Mouse (Mus musculus) adrenal gland (tissue): ENCODE measurements around the gene L1td1.

ENCODE experiments used
- intact Hi-C: fragments of 180-260 bp; cut with DNase I; formaldehyde crosslinking; loops from one replicate; pipeline ENCODE4 v1.15.1; 2025

Gene L1td1

DNA sequence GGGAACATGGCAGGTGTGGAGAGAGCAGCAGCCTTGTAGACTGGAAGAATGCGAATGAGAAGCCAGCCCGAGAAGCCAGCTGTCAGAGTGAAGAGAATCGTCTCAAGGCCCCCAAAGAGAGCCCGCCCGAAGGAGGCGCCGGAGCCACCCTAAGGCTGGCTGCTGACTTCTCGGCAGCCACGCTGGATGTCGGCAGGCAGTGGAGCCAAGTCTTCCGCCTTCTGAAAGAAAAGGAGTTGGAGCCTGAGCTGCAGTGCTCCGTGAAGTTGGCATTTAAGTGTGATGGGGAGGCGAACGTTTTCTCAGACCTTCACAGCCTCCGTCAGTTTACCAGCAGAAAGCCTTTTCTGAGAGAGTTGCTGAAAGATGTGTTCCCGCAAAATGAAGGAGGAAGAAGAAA, 7.1 kb downstream of the L1td1 start:
- intact Hi-C loops = no loop called here

DNA sequence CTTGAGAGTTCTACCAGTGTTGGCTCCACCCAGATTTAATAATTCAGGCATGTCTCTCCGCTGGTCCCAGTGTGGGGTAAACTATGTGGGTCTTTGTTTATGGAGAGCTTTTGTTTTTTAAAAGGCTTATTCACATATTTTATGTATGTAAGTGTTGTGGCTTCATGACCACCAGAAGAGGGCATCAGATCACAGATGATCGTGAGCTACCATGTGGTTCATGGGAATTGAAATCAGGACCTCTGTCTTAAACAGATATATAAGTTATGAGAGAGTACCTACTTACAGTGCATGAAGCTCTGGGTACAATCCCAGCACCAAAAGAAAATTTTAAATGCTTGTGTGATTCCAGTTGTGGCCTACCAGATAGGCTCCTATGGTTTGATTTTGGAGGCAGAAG, 13.2 kb downstream of the L1td1 start:
- intact Hi-C loops = loop anchor here (2.0 kb wide), 1 partner anchor 147 kb away; no protein-coding TSS in a partner anchor

DNA sequence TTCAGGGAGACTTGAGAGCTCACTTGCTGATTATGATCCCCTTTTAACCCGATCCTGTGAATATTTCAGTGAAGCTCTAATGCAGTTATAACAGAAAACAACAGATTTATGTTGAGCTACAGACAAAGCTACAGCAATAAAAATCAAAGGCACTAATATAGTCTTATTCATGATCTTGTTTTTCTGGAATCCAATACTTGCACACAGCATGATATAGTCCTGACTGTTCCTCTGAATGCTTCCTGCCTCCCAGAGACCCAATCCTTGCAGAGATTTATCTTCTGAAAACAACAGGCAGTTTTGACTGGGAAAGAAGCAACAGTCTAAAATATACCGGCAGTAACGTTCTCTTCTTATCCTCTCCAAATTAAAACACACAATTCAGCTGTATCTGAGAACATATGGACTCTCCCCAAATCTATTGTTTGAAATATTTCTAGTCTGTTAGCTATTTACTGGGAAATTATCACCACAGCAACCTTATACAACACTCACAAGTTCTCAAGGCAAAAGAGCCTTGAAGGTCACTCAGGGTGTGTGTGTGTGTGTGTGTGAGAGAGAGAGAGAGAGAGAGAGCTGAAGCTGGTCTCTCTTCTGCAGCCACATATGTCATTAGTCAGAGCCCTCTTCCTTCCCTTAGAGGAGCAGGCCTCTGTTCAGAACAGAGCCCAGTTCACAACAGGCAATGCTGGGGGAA, 16.8 kb downstream of the L1td1 start:
- intact Hi-C loops = no loop called here

DNA sequence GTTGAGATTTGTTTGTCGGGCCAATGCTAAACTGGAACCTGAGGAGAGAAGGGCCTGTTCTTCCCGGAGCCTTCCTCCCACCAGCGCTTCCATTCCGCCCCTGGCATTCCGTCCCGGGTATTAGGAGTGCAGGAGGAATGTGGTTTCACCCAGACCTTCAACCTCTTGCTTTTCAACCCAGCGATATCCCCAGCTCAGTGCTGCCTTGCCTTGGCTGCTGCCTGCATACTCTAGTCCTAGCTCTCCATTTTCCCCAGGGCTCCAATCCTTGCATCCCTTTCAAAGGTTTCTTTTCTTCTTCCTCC, 17.3 kb downstream of the L1td1 start:
- intact Hi-C loops = no loop called here

DNA sequence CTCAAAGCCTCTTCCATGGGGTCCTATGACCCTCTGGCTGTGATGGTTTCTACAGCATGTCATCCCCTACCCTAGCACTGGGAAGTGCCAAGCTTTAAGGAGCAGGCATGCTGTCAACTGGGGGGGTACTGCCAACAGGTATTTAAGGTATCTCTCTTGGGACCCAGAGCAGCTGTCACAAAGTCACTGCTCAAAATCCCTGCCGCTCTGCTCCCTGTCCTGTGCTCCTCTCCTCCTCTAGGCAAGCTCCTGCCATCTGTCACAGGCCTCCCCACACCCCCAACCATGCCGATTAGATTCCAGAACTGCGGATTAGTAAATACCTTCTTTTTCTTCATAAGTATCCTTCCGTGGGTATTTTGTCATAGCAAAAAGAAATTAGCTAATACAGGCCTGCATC, 27.9 kb downstream of the L1td1 start:
- intact Hi-C loops = no loop called here

DNA sequence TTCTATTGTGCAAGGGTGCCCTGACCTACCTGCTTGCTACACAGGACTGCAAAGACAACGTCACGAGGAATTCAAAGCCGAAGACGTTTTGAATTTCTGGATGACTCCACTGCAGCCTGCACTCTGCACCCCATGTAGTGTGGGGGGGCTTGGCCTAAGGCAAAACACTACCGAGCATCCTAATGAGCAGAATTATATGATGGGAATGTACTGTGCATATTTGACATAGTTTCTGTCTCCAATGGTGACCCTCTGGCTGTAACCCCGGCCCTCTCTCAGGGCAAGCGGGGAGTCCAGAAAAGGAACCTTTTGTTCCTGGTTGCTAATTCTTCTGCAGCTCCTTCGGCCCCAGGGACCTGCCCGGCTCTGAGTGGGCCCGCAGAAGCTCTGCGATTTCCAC, 29.6 kb downstream of the L1td1 start:
- intact Hi-C loops = no loop called here

DNA sequence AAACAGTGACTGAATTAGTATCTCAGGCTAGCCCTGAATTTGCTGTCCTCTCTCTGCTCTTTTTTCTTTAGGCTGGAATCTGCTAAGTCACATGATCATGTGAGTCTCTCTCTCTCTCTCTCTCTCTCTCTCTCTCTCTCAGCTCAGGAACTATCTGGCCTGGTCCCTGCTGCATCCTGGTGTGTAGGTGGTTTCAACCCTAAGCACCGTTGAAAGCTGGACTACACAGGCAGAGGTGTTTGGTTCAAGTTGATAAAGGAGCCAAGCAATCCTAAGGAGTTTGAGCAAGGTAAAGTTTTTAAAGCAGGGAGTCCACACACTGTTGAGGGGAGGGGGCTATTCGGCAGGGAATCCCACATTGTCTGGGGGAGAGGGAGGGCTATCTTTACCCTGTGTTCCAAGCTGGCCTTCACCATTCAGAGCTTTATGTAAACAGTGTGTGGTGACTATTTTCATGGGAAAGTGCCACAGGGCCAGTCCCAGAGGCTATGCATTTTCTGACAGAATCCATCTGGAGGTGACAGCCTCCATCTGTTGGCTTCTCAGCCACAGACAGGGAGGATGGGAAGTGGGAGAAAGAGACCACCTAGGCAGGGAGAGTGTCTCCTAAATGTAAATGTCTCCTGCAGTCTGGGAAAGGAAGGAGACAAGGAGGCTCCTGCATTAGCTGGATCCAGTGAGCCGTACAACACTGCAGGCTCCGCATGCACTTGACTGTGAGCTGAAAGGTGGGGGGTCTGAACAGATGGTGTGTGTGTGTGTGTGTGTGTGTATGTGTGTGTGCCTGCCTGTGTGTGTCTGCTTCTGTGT, 31.7 kb downstream of the L1td1 start:
- intact Hi-C loops = no loop called here

DNA sequence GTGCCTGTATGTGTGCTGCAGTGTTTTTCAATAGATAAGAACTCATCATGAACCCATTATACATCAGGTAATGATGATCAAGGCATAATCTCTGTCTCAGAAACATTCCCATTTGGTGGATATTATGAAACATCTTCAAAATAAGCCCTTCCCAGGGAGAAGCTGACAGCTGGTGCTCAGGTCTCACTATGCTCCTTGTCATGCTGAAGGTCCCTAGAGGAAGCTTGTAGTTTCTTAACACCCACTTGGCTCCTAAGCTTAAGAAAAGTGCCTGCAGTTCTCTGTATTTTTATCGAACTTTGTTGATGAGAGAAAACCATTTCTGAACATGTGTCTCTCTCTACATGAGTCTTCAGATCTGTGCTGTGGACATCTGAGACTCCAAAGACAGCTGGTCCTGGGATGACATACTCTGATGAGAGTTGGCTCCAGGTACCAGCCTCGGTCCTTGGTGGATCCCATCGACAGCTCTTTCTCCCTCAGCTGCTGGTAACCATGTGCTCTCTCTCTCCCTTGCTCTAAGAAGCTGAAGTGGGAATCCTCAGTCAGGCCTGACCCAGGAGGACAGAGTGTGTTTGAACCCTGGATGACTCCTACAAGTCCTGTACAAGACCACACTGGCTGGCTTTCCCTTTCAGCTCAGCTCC, 32.5 kb downstream of the L1td1 start:
- intact Hi-C loops = no loop called here

DNA sequence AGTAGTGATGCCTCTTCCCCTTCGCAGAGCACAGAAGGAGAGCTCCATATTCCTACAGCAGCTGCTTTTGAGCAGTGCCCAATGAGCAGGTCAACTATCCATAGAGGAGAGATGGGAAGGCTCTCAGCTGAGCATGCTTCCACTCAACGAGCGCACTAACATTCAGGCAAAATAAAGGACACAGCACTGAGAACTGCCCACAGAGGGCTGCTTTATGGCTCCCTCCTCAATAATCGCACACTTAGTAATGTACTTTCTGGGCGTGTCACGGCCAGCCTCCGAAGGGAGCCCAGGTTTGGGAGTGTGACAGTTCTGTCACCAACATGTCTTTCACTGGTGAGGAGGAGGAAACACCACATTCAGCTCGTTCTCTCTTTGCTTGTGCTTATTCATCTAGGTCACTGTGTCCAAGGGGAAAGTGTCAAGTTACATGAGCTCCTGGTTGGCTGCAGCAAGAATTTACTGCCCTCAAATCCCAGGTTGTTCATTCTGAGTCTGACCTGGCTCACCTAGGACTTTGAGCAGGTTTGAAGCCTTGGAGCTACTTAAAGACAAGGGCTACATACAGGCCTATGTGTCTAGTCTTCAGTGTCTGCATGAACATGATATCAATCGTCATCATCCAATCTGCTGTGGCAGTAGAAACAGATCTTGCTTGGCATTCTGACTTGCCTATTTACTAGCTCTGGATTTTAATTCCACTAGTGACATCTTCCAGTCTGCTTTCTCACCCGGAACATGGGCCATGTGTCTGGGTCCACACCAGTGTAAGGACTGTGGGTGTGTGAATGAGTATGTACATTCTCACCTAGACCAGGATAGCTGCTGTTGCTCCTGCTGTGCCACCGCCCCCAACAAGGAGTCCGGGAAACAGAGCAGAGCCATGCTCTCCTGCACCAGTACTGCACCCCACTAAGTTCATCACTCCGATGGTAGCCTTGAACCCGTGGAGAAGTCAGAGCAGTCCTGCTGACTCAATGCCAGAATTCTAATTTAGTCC, 40.9 kb downstream of the L1td1 start:
- intact Hi-C loops = no loop called here

DNA sequence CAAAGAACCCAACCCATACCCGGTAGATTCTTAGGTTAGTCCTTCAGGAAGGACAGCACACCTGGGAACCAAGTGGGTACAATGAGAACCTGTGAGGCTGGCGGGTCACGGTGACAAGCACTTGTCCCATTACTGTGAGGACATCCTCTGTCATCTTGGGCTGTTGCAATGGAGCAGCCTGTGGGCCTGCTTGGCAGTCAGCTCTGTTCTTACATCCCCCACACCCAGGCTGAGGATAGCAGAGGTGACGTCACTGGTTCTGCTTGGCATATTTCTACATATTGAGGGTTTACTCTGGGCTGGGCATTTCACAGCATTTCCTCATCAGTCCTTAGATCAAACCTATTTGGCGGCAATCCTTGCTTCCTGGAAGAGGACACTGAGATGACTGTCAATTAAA, 47.3 kb downstream of the L1td1 start:
- intact Hi-C loops = no loop called here

DNA sequence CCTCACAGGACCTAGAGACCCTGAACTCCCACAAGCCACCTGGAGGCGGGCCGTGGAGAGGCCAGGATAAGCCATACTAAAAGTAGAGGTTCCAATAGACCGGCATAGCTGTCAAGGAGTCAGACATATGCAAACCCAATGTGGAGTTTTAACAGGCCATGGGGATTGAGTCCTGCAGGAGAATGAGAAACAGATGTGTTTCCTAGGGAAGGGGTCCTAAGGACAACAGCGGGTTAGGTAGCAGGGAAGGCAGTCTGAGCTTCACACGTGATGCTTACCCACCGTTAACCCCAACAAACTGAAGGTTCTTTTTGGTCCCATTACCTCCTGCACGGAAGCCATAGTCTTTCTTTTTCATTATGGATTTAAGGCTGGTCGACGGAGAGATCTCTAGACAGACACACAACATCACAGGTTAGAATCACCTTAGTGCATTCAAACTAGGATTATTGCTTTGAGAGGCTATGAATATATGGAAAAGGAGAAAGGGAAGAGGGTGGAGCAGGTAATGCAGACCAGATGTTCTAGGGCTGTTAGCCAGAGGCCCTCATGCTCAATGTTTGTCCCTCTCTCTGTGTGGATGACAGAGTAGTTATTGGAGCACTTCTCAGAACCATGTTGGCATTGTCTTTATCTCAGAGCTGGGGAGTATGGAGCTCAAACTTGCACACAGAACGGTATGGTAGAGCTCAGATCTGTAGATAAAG, 50.3 kb downstream of the L1td1 start:
- intact Hi-C loops = no loop called here

DNA sequence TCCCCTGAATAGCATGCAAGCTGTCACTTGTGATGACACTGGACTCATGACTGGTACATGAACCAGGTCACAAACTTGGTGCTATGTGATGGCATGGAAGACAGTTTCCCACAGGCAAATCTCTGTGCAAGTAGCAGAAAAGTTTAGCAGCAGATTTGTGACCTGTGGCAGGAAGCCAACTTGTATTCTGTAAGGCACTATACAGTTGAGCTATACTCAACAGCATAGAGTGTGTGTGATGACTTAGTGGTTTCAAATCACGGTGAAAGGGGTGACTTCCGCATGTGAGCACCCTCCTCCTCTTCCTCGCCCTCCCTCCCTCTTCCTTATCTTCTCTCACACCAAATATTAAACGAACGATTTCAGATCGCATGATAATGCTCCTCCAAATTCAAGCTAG, 50.9 kb downstream of the L1td1 start:
- intact Hi-C loops = no loop called here

DNA sequence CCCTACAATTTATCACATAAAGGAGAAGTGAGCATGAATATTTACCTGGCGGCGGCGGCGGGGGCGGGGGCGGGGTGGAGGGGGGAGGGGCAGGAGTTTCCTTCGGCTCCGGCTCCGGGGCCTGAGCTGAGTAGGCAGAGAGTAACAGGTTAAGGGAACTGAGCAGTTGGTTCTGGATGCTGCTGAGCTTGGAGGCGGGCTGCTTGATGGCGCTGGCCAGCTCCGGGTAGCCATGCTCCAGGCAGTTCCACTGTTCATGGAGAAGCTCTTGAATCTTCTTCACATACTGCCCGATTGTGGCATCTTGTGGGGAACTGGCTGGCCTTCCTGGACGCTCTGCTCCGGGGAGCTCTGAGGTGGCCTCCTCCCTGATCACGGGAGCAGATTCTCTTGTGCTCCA, 51.7 kb downstream of the L1td1 start:
- intact Hi-C loops = no loop called here

DNA sequence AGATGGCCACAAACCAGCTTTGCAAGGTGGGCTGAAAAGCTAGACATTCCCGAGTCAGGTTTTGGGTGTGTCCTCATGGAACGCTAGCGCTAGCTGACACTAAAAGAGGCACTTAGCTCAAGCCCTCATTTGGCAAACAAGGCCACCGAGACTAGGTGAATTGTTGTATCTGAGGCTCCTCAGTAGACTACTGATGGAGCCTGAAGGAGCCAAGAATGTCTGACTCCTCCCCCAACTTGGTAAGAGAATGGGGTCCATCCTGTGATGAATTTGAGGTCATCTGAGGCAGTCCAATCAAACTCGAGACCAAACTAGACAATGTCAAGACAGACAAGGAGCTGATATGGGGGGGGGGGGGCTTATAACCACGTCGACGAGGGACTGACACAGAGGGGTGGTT, 59.3 kb downstream of the L1td1 start:
- intact Hi-C loops = no loop called here

DNA sequence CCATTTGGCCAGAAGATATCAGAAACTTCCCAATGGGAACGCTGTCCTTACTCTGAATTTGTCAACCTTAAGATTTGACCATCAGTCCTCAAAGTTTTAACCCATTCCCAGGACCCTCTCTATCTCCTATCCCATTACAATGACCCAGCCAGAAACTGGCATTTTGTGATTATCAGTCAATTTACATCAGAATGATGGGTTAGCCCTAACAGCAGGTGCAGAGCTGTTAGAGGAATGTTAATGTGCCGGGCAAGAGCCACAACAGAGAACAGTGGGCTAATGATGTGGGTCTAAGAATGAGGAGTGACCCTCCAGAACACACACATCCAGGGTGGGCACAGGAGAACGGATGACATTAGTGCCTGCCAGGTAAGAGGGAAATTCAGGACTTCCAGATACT, 59.7 kb downstream of the L1td1 start:
- intact Hi-C loops = no loop called here
